Mouse (Mus musculus) liver, embryonic 13.5 days (tissue): Measurements from ENCODE around the gene Mrps2. TPM values are rescaled to one million over a fixed set of nuclear protein-coding genes. Genes with fewer than 3 reads are reported as not detected.
"Not testable (repeated sequence)": the region's sequence is repeated elsewhere in the genome, so short reads cannot be mapped to it uniquely, and the experiment has no call there.

Experiments
- ATAC-seq: fragments of 200-750 bp; cut with Nextera tagmentation; 2 replicates; pipeline ENCODE4 v1.8.0; 2017; ENCODE audit warnings: low read depth, mild to moderate bottlenecking, moderate number of reproducible peaks, moderate library complexity
- DNase-seq: peaks from one replicate; pipeline ENCODE4 v3.0.0; 2022
- H3K27ac ChIP-seq: fragments of 300-500 bp; sonication (generic); 2 replicates; pipeline ENCODE4 v1.5.1; 2015; ENCODE audit warnings: moderate library complexity, mild to moderate bottlenecking, inconsistent platforms
- H3K27me3 ChIP-seq: fragments of 300-500 bp; sonication (generic); 2 replicates; pipeline ENCODE4 v1.6.1; 2015; ENCODE audit warnings: mild to moderate bottlenecking, inconsistent platforms
- H3K36me3 ChIP-seq: fragments of 300-500 bp; sonication (generic); 2 replicates; pipeline ENCODE4 v1.6.1; 2015; ENCODE audit warnings: mild to moderate bottlenecking, inconsistent platforms
- H3K4me1 ChIP-seq: fragments of 300-500 bp; sonication (generic); replicated peaks from 2 replicates; pipeline ENCODE4 v1.6.1; 2015; ENCODE audit warnings: inconsistent platforms
- H3K4me2 ChIP-seq: fragments of 300-500 bp; sonication (generic); 2 replicates; pipeline ENCODE4 v1.6.1; 2015; ENCODE audit warnings: inconsistent platforms, mild to moderate bottlenecking, moderate library complexity
- H3K4me3 ChIP-seq: fragments of 300-500 bp; sonication (generic); replicated peaks from 2 replicates; pipeline ENCODE4 v1.5.1; 2015; ENCODE audit warnings: mild to moderate bottlenecking, inconsistent platforms
- H3K9ac ChIP-seq: fragments of 300-500 bp; sonication (generic); 2 replicates; pipeline ENCODE4 v1.6.1; 2015; ENCODE audit warnings: mild to moderate bottlenecking, inconsistent platforms
- H3K9me3 ChIP-seq: fragments of 300-500 bp; sonication (generic); replicated peaks from 2 replicates; pipeline ENCODE4 v1.6.1; 2016; ENCODE audit warnings: inconsistent platforms
- WGBS: fragments of 180-500 bp; shearing (Covaris S2); methylation state at CpG from one replicate; pipeline ENCODE4 v1.1.7; 2015; ENCODE audit not compliant: insufficient replicate concordance; 5-methylcytosine and 5-hydroxymethylcytosine counted together
- polyA plus RNA-seq: library from polyadenylated mRNA; unstranded; fragments of >200 nt; fragmentation: Nextera tagmentation; extraction: Ambion mirVana; gene quantifications from 2 replicates; pipeline ENCODE4 v1.2.1, GENCODE M21; 2015

Mrps2 gene
- polyA plus RNA-seq, 1 experiment from 2014 or later, result 31.0 TPM

DNA sequence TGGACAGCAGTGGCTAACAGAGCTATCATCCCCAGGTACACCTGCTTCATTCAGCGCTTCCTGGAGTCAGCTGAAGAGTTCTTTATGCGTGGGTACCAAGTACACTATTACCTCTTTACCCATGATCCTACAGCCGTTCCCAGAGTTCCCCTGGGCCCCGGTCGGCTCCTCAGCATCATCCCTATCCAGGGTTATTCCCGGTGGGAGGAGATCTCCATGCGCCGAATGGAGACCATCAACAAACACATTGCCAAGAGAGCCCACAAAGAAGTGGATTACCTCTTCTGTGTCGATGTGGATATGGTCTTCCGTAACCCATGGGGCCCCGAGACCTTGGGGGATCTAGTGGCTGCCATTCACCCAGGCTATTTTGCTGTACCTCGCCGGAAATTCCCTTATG lies 36.8 kb downstream of the Mrps2 start:
- H3K27me3 ChIP-seq, result 0 out of 2 replicates have a peak, but pooled peaks cover 3% of the 10 kb centered on the region
- H3K9ac ChIP-seq, result no peak overlapping the region
- H3K9me3 ChIP-seq, result no peaks in the 10 kb centered on the region
- no peak overlapping the region for H3K4me3 ChIP-seq
- H3K27ac ChIP-seq, result no peak overlapping the region
- no peak overlapping the region for H3K4me2 ChIP-seq
- 72% methylated on average over 13 of the region's 13 CpGs for WGBS
- no peaks in the 10 kb centered on the region for H3K36me3 ChIP-seq
- ATAC-seq, result no peak
- H3K4me1 ChIP-seq, result no peaks in the 10 kb centered on the region
- no peak for DNase-seq

DNA sequence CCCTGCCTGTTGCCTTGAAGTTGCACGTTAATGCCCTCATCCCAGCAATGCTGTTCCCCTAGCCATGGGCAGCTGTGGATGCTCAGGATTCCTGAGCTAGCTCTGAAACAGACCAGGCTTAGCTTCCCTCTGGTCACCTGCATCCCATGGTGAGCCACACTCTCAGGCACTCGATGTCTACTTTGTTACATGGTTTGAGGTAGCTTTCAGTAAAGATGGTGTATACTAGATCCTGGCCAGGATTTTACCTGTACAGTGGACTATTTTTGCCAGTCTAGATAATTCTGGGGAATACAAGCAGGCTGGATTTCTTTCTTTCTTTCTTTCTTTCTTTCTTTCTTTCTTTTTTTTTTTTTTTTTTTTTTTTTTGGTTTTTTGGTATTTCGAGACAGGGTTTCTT lies 37.9 kb downstream of the Mrps2 start, which contains the start of gene Gm10134:
Gene Gm10134 (plus strand): TSS at position 301 of the 400 bp plus-strand sequence.
- Histone ChIP-seq H3K9me3 (no peaks in the 10 kb centered on the region), H3K36me3 (no peaks in the 10 kb centered on the region), H3K4me1 (no peaks in the 10 kb centered on the region), H3K9ac (no peak within 1 kb of the TSS), H3K4me3 (no peak within 1 kb of the TSS), H3K4me2 (no peak within 1 kb of the TSS), H3K27me3 (peaks cover 6% of the 10 kb centered on the region), H3K27ac (no peak within 1 kb of the TSS)
- 61% methylated on average over 3 of the region's 3 CpGs for WGBS
- ATAC-seq (no peak), DNase-seq (no peak)

GRCm38 (mm10) chr2:28506291-28506690 lies 38.4 kb downstream of the Mrps2 start:
- 66% methylated on average over 6 of the region's 6 CpGs for WGBS
- no peaks in the 10 kb centered on the region for H3K9me3 ChIP-seq
- H3K4me1 ChIP-seq, result no peaks in the 10 kb centered on the region
- H3K4me3 ChIP-seq, result no peak overlapping the region
- peaks cover 10% of the 10 kb centered on the region for H3K27me3 ChIP-seq
- H3K9ac ChIP-seq, result no peak overlapping the region
- ATAC-seq, result no peak
- DNase-seq, result no peak
- no peak overlapping the region for H3K4me2 ChIP-seq
- no peaks in the 10 kb centered on the region for H3K36me3 ChIP-seq
- no peak overlapping the region for H3K27ac ChIP-seq

GRCm38 (mm10) chr2:28511600-28511999 lies 43.7 kb downstream of the Mrps2 start:
- peaks cover 40% of the 10 kb centered on the region for H3K27me3 ChIP-seq
- peaks cover 14% of the 10 kb centered on the region for H3K4me1 ChIP-seq
- H3K27ac ChIP-seq, H3K9me3 ChIP-seq, H3K36me3 ChIP-seq, H3K4me2 ChIP-seq, DNase-seq, ATAC-seq, H3K4me3 ChIP-seq, H3K9ac ChIP-seq: not testable (repeated sequence)
- 34% methylated on average over 5 of the region's 5 CpGs for WGBS

GRCm38 (mm10) chr2:28512798-28513401 lies 45.0 kb downstream of the Mrps2 start, which contains the start of gene Ralgds:
TSS of gene Ralgds (plus strand) at chr2:28513125.
- under 1% methylated on average over 68 of the region's 71 CpGs for WGBS
- Histone ChIP-seq H3K4me3 (peak within 1 kb of the TSS; percentile 58), H3K27ac (no peak within 1 kb of the TSS), H3K4me1 (peaks cover 14% of the 10 kb centered on the region), H3K9ac (peak within 1 kb of the TSS; percentile 61), H3K9me3 (no peaks in the 10 kb centered on the region), H3K4me2 (peak within 1 kb of the TSS; percentile 75), H3K36me3 (no peaks in the 10 kb centered on the region), H3K27me3 (peaks cover 40% of the 10 kb centered on the region)
- DNase-seq (no peak), ATAC-seq (peak; percentile 43)

- peak; percentile 14; the same call in 1 of the 2 replicates for ATAC-seq
- peaks cover 40% of the 10 kb centered on the region for H3K27me3 ChIP-seq
- H3K9ac ChIP-seq, result peak overlapping the region; percentile 61
- H3K36me3 ChIP-seq, result no peaks in the 10 kb centered on the region
- H3K9me3 ChIP-seq, result no peaks in the 10 kb centered on the region
- DNase-seq, result no peak
- no peak overlapping the region for H3K27ac ChIP-seq
- H3K4me3 ChIP-seq, result peak overlapping the region; percentile 58
- peak overlapping the region; percentile 75 for H3K4me2 ChIP-seq
- WGBS, result 6% methylated on average over 47 of the region's 47 CpGs
- H3K4me1 ChIP-seq, result peaks cover 14% of the 10 kb centered on the region
Observed at GRCm38 (mm10) chr2:28513431-28514370, 45.8 kb downstream of the Mrps2 start.

DNA sequence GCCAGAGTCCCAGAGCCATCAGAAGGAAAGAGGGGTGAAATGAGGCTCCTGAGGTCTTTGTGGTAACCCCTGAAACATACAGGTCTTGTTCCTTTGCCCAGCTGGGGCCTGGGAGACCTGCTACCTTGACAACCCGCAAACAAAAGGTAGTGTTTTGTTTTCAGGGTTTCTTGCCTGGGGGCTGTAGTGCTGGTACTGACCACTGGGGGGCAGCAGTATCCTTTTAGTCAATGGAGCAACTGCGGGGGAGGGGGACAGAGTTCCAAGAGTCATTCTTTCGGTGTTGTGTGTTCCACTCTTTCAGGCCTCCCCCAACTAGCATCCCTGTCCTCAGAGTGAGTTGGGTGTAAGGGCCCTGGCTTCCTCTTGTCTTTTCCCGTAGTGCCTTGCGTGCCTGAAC lies 46.6 kb downstream of the Mrps2 start:
- Histone ChIP-seq H3K4me1 (peaks cover 14% of the 10 kb centered on the region), H3K4me2 (no peak overlapping the region), H3K4me3 (no peak overlapping the region), H3K36me3 (no peaks in the 10 kb centered on the region), H3K9me3 (no peaks in the 10 kb centered on the region), H3K27me3 (peaks cover 40% of the 10 kb centered on the region), H3K9ac (no peak overlapping the region), H3K27ac (no peak overlapping the region)
- 16% methylated on average over 5 of the region's 5 CpGs for WGBS
- ATAC-seq (no peak), DNase-seq (peak; percentile 59)

DNA sequence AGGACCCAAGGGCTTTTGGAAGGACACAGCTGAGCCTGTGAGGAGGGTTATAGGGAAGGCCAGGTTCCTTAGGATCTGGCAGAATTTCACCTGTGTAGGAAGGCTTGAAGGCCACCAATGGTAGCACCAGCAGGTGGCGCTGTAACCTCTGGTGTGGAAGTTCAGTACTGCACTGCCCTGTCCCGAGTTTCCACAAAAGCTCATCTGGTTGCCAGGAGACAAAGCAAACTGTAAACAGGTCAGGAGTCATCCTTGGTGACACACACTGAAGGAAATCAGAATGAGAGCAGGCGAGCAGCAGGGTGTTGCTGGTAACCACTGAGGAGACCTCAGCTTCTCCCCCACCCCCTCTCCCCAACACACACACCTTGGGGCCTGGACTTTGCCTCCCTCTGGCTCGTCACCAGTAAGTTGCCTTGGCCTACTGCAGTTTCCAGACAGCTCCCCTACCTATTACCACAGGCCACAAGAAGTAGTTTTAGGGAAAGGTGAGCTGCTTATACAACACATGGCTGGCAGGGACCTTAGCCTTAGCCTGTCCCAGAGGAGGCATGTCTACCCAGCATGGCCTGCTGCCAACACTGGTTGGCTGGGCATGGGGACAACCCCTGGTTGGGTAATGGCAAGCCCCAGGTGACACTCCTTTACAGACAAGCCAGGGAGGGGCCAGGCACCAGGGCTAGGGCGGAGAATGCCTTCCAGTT lies 49.5 kb downstream of the Mrps2 start:
- peak; percentile 61 for ATAC-seq
- H3K27ac ChIP-seq, result no peak overlapping the region
- peaks cover 14% of the 10 kb centered on the region for H3K4me1 ChIP-seq
- H3K36me3 ChIP-seq, result no peaks in the 10 kb centered on the region
- no peak overlapping the region for H3K4me3 ChIP-seq
- no peak overlapping the region for H3K9ac ChIP-seq
- H3K4me2 ChIP-seq, result no peak overlapping the region
- peaks cover 25% of the 10 kb centered on the region for H3K27me3 ChIP-seq
- H3K9me3 ChIP-seq, result no peaks in the 10 kb centered on the region
- 31% methylated on average over 5 of the region's 5 CpGs for WGBS
- DNase-seq, result peak; percentile 60

- Histone ChIP-seq H3K4me1 (peaks cover 9% of the 10 kb centered on the region), H3K27me3 (peaks cover 16% of the 10 kb centered on the region), H3K27ac (no peak overlapping the region), H3K4me3 (no peak overlapping the region), H3K36me3 (no peaks in the 10 kb centered on the region), H3K9me3 (no peaks in the 10 kb centered on the region), H3K4me2 (no peak overlapping the region), H3K9ac (no peak overlapping the region)
- WGBS, result 72% methylated on average over 2 of the region's 2 CpGs
- ATAC-seq (no peak), DNase-seq (no peak)
Observed at GRCm38 (mm10) chr2:28518231-28518630, 50.4 kb downstream of the Mrps2 start.

DNA sequence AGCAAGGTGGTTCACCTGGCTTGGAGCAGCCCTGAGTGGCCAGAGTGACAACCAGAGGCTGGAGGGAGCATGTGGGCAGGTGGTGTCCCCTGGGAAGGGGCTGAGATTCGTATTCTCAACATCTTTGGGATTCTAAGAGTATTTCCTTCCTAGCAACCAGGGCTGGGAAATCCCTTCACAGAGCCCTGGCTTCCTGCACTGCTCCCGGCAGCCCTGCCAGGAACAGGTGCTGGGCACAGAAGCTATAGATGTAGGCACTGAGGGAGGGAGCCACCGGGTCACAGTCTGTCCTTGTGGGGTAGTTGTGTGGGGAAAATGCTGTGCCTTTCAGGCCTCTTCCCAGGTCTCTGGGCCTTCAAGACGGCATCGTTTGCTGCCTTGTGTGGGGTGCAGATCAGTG lies 52.7 kb downstream of the Mrps2 start:
- no peak for ATAC-seq
- Histone ChIP-seq H3K36me3 (no peaks in the 10 kb centered on the region), H3K27ac (no peak overlapping the region), H3K4me3 (no peak overlapping the region), H3K27me3 (no peaks in the 10 kb centered on the region), H3K9me3 (no peaks in the 10 kb centered on the region), H3K4me1 (peaks cover 20% of the 10 kb centered on the region), H3K9ac (no peak overlapping the region), H3K4me2 (no peak overlapping the region)
- 65% methylated on average over 5 of the region's 5 CpGs for WGBS
- no peak for DNase-seq
